Mouse (Mus musculus): ENCODE data around the gene Nin. TPM values are rescaled to one million over a fixed set of nuclear protein-coding genes. Genes with fewer than 3 reads are reported as not detected.

The Nin gene
- polyA plus RNA-seq, 1 experiment from 2014 or later: 7.1 TPM

GRCm38 (mm10) chr12:70050699-70051098 lies 62.8 kb downstream of the Nin start:
- 58% methylated on average over 7 of the region's 7 CpGs for WGBS
- ATAC-seq (ENCODE audit: extremely low read depth, insufficient number of reproducible peaks, low FRiP score, low TSS enrichment): no peak
- no peak overlapping the region for H3K27ac ChIP-seq (replicated peaks)
- no peaks in the 10 kb centered on the region for H3K9me3 ChIP-seq
- H3K9ac ChIP-seq: no peak overlapping the region
- no peaks in the 10 kb centered on the region for H3K4me1 ChIP-seq
- no peaks in the 10 kb centered on the region for H3K27me3 ChIP-seq (replicated peaks)
- peaks cover 86% of the 10 kb centered on the region for H3K36me3 ChIP-seq
- no peak overlapping the region for H3K4me3 ChIP-seq
- no peak overlapping the region for H3K4me2 ChIP-seq

GRCm38 (mm10) chr12:70048741-70049140 lies 64.8 kb downstream of the Nin start:
- Histone ChIP-seq H3K4me2 (no peak overlapping the region), H3K4me3 (no peak overlapping the region), H3K36me3 (peaks cover 81% of the 10 kb centered on the region), H3K9me3 (no peaks in the 10 kb centered on the region), H3K27ac (replicated peaks) (no peak overlapping the region), H3K9ac (no peak overlapping the region), H3K27me3 (replicated peaks) (no peaks in the 10 kb centered on the region), H3K4me1 (no peaks in the 10 kb centered on the region)
- 73% methylated on average over 9 of the region's 9 CpGs for WGBS
- ATAC-seq (ENCODE audit: extremely low read depth, insufficient number of reproducible peaks, low FRiP score, low TSS enrichment): no peak

- no peak overlapping the region for H3K27ac ChIP-seq (replicated peaks)
- ATAC-seq (ENCODE audit: extremely low read depth, insufficient number of reproducible peaks, low FRiP score, low TSS enrichment): no peak
Measured at GRCm38 (mm10) chr12:70047281-70047680, 66.2 kb downstream of the Nin start.

GRCm38 (mm10) chr12:70044353-70044752 lies 69.2 kb downstream of the Nin start:
- Histone ChIP-seq H3K4me3 (no peak overlapping the region), H3K4me1 (no peaks in the 10 kb centered on the region), H3K4me2 (no peak overlapping the region), H3K9me3 (no peaks in the 10 kb centered on the region), H3K36me3 (peaks cover 78% of the 10 kb centered on the region), H3K27me3 (replicated peaks) (no peaks in the 10 kb centered on the region), H3K27ac (replicated peaks) (no peak overlapping the region), H3K9ac (no peak overlapping the region)
- 69% methylated on average over 4 of the region's 4 CpGs for WGBS
- ATAC-seq (ENCODE audit: extremely low read depth, insufficient number of reproducible peaks, low FRiP score, low TSS enrichment): no peak

More at GRCm38 (mm10) chr12:70047281-70047680, 66.2 kb downstream of the Nin start:
- Histone ChIP-seq H3K4me3 (no peak overlapping the region), H3K27me3 (replicated peaks) (no peaks in the 10 kb centered on the region), H3K4me2 (no peak overlapping the region), H3K36me3 (peaks cover 85% of the 10 kb centered on the region), H3K9ac (no peak overlapping the region), H3K9me3 (no peaks in the 10 kb centered on the region), H3K4me1 (no peaks in the 10 kb centered on the region)
- WGBS: 83% methylated on average over 7 of the region's 7 CpGs

- 0 out of 2 replicates have a peak, but pooled peaks cover under 1% of the 10 kb centered on the region for H3K9me3 ChIP-seq
- no peak overlapping the region for H3K4me2 ChIP-seq
- no peaks in the 10 kb centered on the region for H3K27me3 ChIP-seq (replicated peaks)
- H3K4me1 ChIP-seq: no peaks in the 10 kb centered on the region
- H3K36me3 ChIP-seq: peaks cover 77% of the 10 kb centered on the region
- H3K4me3 ChIP-seq: no peak overlapping the region
- H3K9ac ChIP-seq: no peak overlapping the region
- WGBS: 83% methylated on average over 13 of the region's 13 CpGs
- H3K27ac ChIP-seq (replicated peaks): no peak overlapping the region
- ATAC-seq (ENCODE audit: extremely low read depth, insufficient number of reproducible peaks, low FRiP score, low TSS enrichment): no peak
Measured at GRCm38 (mm10) chr12:70043421-70043820, 70.1 kb downstream of the Nin start.

GRCm38 (mm10) chr12:70040981-70041380 lies 72.5 kb downstream of the Nin start:
- 0 out of 2 replicates have a peak, but pooled peaks cover 5% of the 10 kb centered on the region for H3K9me3 ChIP-seq
- no peak overlapping the region for H3K9ac ChIP-seq
- no peak overlapping the region for H3K4me3 ChIP-seq
- no peak overlapping the region for H3K4me2 ChIP-seq
- H3K4me1 ChIP-seq: no peaks in the 10 kb centered on the region
- no peaks in the 10 kb centered on the region for H3K27me3 ChIP-seq (replicated peaks)
- ATAC-seq (ENCODE audit: extremely low read depth, insufficient number of reproducible peaks, low FRiP score, low TSS enrichment): no peak
- no peak overlapping the region for H3K27ac ChIP-seq (replicated peaks)
- peaks cover 73% of the 10 kb centered on the region for H3K36me3 ChIP-seq
- 75% methylated on average over 6 of the region's 6 CpGs for WGBS

GRCm38 (mm10) chr12:70036722-70037305 lies 76.7 kb downstream of the Nin start:
- ATAC-seq (ENCODE audit: extremely low read depth, insufficient number of reproducible peaks, low FRiP score, low TSS enrichment): no peak
- WGBS: 88% methylated on average over 19 of the region's 19 CpGs
- Histone ChIP-seq H3K4me1 (peaks cover 4% of the 10 kb centered on the region; the same call in 1 of the 2 replicates), H3K27me3 (replicated peaks) (no peaks in the 10 kb centered on the region), H3K36me3 (peaks cover 61% of the 10 kb centered on the region), H3K9ac (no peak overlapping the region), H3K9me3 (0 out of 2 replicates have a peak, but pooled peaks cover 5% of the 10 kb centered on the region), H3K4me2 (no peak overlapping the region), H3K27ac (replicated peaks) (no peak overlapping the region), H3K4me3 (no peak overlapping the region)

- no peak overlapping the region for H3K4me2 ChIP-seq
- H3K27ac ChIP-seq (replicated peaks): no peak overlapping the region
- no peak overlapping the region for H3K9ac ChIP-seq
- ATAC-seq (ENCODE audit: extremely low read depth, insufficient number of reproducible peaks, low FRiP score, low TSS enrichment): no peak
- H3K36me3 ChIP-seq: peaks cover 73% of the 10 kb centered on the region
- H3K9me3 ChIP-seq: no peaks in the 10 kb centered on the region
- peaks cover 6% of the 10 kb centered on the region; the same call in 1 of the 2 replicates for H3K4me1 ChIP-seq
- H3K4me3 ChIP-seq: no peak overlapping the region
- H3K27me3 ChIP-seq (replicated peaks): no peaks in the 10 kb centered on the region
Measured at GRCm38 (mm10) chr12:70026233-70026632, 87.3 kb downstream of the Nin start.

GRCm38 (mm10) chr12:70025431-70025830 lies 88.1 kb downstream of the Nin start:
- no peak overlapping the region for H3K9ac ChIP-seq
- no peak overlapping the region for H3K27ac ChIP-seq (replicated peaks)
- H3K9me3 ChIP-seq: no peaks in the 10 kb centered on the region
- ATAC-seq (ENCODE audit: extremely low read depth, insufficient number of reproducible peaks, low FRiP score, low TSS enrichment): no peak
- H3K36me3 ChIP-seq: peaks cover 74% of the 10 kb centered on the region
- H3K4me2 ChIP-seq: no peak overlapping the region
- H3K4me1 ChIP-seq: no peaks in the 10 kb centered on the region
- H3K27me3 ChIP-seq (replicated peaks): no peaks in the 10 kb centered on the region
- 83% methylated on average over 6 of the region's 6 CpGs for WGBS
- no peak overlapping the region for H3K4me3 ChIP-seq

- H3K9ac ChIP-seq: no peak overlapping the region
- peaks cover 81% of the 10 kb centered on the region for H3K36me3 ChIP-seq
- ATAC-seq (ENCODE audit: extremely low read depth, insufficient number of reproducible peaks, low FRiP score, low TSS enrichment): no peak
- H3K4me2 ChIP-seq: no peak overlapping the region
- no peaks in the 10 kb centered on the region for H3K27me3 ChIP-seq (replicated peaks)
- no peaks in the 10 kb centered on the region for H3K4me1 ChIP-seq
- H3K27ac ChIP-seq (replicated peaks): no peak overlapping the region
- H3K4me3 ChIP-seq: no peak overlapping the region
- 78% methylated on average over 4 of the region's 4 CpGs for WGBS
- no peaks in the 10 kb centered on the region for H3K9me3 ChIP-seq
Measured at GRCm38 (mm10) chr12:70023580-70023979, 89.9 kb downstream of the Nin start.

- no peak overlapping the region for H3K27ac ChIP-seq (replicated peaks)
- WGBS: 65% methylated on average over 4 of the region's 4 CpGs
- peaks cover 62% of the 10 kb centered on the region for H3K36me3 ChIP-seq
Measured at GRCm38 (mm10) chr12:70018153-70018552, 95.4 kb downstream of the Nin start.

GRCm38 (mm10) chr12:70015936-70016335 lies 97.6 kb downstream of the Nin start:
- no peak for ATAC-seq (ENCODE audit: extremely low read depth, insufficient number of reproducible peaks, low FRiP score, low TSS enrichment)
- Histone ChIP-seq H3K9ac (no peak overlapping the region), H3K4me1 (peaks cover 9% of the 10 kb centered on the region), H3K36me3 (peaks cover 58% of the 10 kb centered on the region), H3K27ac (replicated peaks) (peak overlapping the region; percentile 37; the same call in 1 of the 2 replicates), H3K27me3 (replicated peaks) (no peaks in the 10 kb centered on the region), H3K4me3 (no peak overlapping the region), H3K4me2 (no peak overlapping the region), H3K9me3 (peaks cover 3% of the 10 kb centered on the region)
- 39% methylated on average over 4 of the region's 4 CpGs for WGBS

More at GRCm38 (mm10) chr12:70018153-70018552, 95.4 kb downstream of the Nin start:
- Histone ChIP-seq H3K9ac (no peak overlapping the region), H3K9me3 (no peaks in the 10 kb centered on the region), H3K4me2 (no peak overlapping the region), H3K4me3 (no peak overlapping the region), H3K4me1 (peaks cover 9% of the 10 kb centered on the region), H3K27me3 (replicated peaks) (no peaks in the 10 kb centered on the region)
- no peak for ATAC-seq (ENCODE audit: extremely low read depth, insufficient number of reproducible peaks, low FRiP score, low TSS enrichment)

All from heart, embryonic 13.5 days (tissue).